Mouse (Mus musculus): ENCODE data around the gene Rnf187. TPM values are rescaled to one million over a fixed set of nuclear protein-coding genes. Genes with fewer than 3 reads are reported as not detected.
A peak's percentile ranks its signal among the peaks of the same experiment; 100 is the strongest.

Gene Rnf187
- polyA plus RNA-seq, 1 experiment from 2014 or later = 213 TPM

DNA sequence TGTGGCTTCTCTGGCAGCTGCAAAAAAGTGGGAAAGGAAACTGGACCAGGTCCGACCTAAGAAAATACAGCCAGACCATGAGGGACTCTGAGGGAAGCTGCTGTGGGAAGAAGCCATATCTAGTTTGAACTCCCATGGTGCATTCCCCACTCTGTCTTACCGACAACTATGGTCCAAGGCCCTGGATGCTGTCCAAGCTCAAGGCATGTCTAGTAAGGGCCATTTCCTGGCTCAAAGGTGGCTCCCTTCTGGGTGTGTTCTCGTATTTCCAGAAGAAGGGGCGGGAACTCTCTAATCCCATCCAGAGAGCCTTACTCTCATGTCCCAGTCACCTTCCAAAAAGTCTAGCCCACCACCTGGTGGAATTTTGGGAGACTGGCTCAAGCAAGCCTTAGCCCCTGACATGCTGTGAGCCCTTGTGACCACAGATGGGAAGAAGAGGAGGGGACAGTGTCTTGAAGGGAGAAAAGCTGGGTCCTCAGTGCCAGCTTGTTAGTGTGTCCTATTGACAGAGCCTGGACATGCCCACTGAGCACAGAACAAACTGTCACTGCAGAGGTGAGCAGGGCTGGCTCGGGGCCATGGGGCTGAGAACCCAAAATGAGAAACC lies 41.8 kb upstream of the Rnf187 start:
- Histone ChIP-seq H3K9ac (ENCODE audit: low read length) (peak overlapping the region; percentile 90), H3K4me3 (ENCODE audit: control insufficient read depth in 1 of 2, insufficient read depth in 1 of 2, low read depth in 1 of 2, low read length in 2 of 2) (peak overlapping the region in 1 of 2 experiments; percentile 87; a peak in 1 of 4 replicates), H3K9me3 (ENCODE audit: control insufficient read depth, low read length) (no peaks in the 10 kb centered on the region), H3K4me1 (ENCODE audit: control insufficient read depth in 2 of 2, insufficient read depth in 2 of 2, low read length in 2 of 2) (peaks cover 47 to 67% of the 10 kb centered on the region in 2 experiments), H3K36me3 (ENCODE audit: control insufficient read depth, insufficient read depth, low read length) (peaks cover 39% of the 10 kb centered on the region), H3K27me3 (ENCODE audit: control insufficient read depth, insufficient read depth, low read length) (no peaks in the 10 kb centered on the region), H3K27ac (replicated peaks in 1 of 2; ENCODE audit: control insufficient read depth in 1 of 2, insufficient read depth in 1 of 2, low read depth in 2 of 2, low read length in 2 of 2) (peak overlapping the region; percentile 31 to 78), H3K4me2 (ENCODE audit: low read length) (peak overlapping the region; percentile 98)
- ATAC-seq (ENCODE audit: insufficient number of reproducible peaks, insufficient read depth, low FRiP score, low read depth) = no peak
- 45% methylated on average over 5 of the region's 5 CpGs for WGBS

DNA sequence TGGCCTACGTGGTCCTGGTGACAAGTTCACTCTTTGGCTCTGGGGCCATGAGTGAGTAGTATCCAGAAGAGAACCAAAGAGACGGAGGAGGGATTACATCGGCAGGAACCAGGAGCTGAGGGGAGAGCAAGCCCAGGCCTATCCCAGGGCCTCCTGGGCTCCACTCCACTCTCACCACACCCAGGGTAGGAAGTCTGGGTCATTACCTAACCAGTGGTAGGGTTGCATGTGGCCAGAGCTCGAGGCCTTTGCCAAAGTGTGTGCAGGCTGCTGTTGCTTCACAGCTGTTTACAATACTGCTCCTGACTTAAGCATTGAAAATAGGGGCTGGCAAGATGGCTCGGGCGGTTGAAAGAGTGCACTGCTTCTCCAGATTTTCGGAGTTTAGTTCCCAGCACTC lies 40.9 kb upstream of the Rnf187 start:
- H3K27ac ChIP-seq (replicated peaks in 1 of 2; ENCODE audit: control insufficient read depth in 1 of 2, insufficient read depth in 1 of 2, low read depth in 2 of 2, low read length in 2 of 2) = peak overlapping the region; percentile 39 to 78; a peak in 3 of 4 replicates
- peaks cover 39 to 59% of the 10 kb centered on the region in 2 experiments for H3K4me1 ChIP-seq (ENCODE audit: control insufficient read depth in 2 of 2, insufficient read depth in 2 of 2, low read length in 2 of 2)
- no peak for ATAC-seq (ENCODE audit: insufficient number of reproducible peaks, insufficient read depth, low FRiP score, low read depth)

DNA sequence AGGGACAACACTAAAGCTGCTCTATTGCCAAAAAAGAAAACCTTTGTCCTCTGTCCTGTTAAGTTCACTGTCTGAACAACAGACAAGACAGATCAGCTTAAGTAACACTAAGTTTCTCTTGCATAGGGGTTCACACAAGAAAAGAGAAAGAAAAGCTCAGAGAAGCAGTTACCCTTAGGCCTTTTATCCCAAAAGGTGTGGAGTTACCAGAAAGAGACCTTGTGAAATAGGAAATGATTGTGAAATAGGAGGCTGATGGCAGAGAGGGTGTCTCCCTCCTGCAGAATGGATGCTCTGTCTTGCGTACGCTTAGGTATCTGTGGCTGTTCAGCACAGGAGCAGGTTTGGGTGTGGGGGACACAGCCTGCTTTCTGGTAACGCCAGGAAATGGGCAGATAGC lies 40.5 kb upstream of the Rnf187 start:
- Histone ChIP-seq H3K36me3 (ENCODE audit: control insufficient read depth, insufficient read depth, low read length) (peaks cover 31% of the 10 kb centered on the region), H3K9me3 (ENCODE audit: control insufficient read depth, low read length) (no peaks in the 10 kb centered on the region), H3K4me3 (ENCODE audit: control insufficient read depth in 1 of 2, insufficient read depth in 1 of 2, low read depth in 1 of 2, low read length in 2 of 2) (peak overlapping the region; percentile 87 to 92), H3K4me1 (ENCODE audit: control insufficient read depth in 2 of 2, insufficient read depth in 2 of 2, low read length in 2 of 2) (peaks cover 35 to 54% of the 10 kb centered on the region in 2 experiments), H3K4me2 (ENCODE audit: low read length) (peak overlapping the region; percentile 98), H3K9ac (ENCODE audit: low read length) (peak overlapping the region; percentile 90), H3K27ac (replicated peaks in 1 of 2; ENCODE audit: control insufficient read depth in 1 of 2, insufficient read depth in 1 of 2, low read depth in 2 of 2, low read length in 2 of 2) (peak overlapping the region; percentile 39 to 78; a peak in 3 of 4 replicates), H3K27me3 (ENCODE audit: control insufficient read depth, insufficient read depth, low read length) (no peaks in the 10 kb centered on the region)
- WGBS = 53% methylated on average over 3 of the region's 3 CpGs
- ATAC-seq (ENCODE audit: insufficient number of reproducible peaks, insufficient read depth, low FRiP score, low read depth) = no peak

More for the DNA sequence above, 40.9 kb upstream of the Rnf187 start:
- peak overlapping the region; percentile 90 for H3K9ac ChIP-seq (ENCODE audit: low read length)
- H3K36me3 ChIP-seq (ENCODE audit: control insufficient read depth, insufficient read depth, low read length) = peaks cover 36% of the 10 kb centered on the region
- H3K4me2 ChIP-seq (ENCODE audit: low read length) = peak overlapping the region; percentile 98
- H3K9me3 ChIP-seq (ENCODE audit: control insufficient read depth, low read length) = no peaks in the 10 kb centered on the region
- H3K4me3 ChIP-seq (ENCODE audit: control insufficient read depth in 1 of 2, insufficient read depth in 1 of 2, low read depth in 1 of 2, low read length in 2 of 2) = peak overlapping the region; percentile 87 to 92
- WGBS = 52% methylated on average over 7 of the region's 7 CpGs
- H3K27me3 ChIP-seq (ENCODE audit: control insufficient read depth, insufficient read depth, low read length) = no peaks in the 10 kb centered on the region

DNA sequence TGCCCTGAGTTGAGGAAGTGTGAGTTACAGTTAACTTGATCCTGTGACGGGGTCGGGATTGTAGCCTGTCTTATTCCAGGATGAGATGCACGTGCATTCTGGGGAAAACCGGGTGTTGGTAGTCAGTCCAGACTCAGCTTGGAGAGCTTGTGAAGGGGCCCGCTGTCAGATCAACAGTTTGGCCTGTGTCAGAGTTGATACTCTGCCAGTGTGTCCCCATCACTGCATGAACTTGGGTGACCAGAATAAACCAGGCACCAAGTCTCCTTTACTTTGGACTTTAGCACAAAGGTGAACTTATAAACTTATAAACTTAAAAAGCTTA lies 40.0 kb upstream of the Rnf187 start:
- peak overlapping the region; percentile 98 for H3K4me2 ChIP-seq (ENCODE audit: low read length)
- H3K4me1 ChIP-seq (ENCODE audit: control insufficient read depth in 2 of 2, insufficient read depth in 2 of 2, low read length in 2 of 2) = peaks cover 33 to 51% of the 10 kb centered on the region in 2 experiments
- WGBS = 0% methylated on average over 5 of the region's 5 CpGs
- H3K27ac ChIP-seq (replicated peaks in 1 of 2; ENCODE audit: control insufficient read depth in 1 of 2, insufficient read depth in 1 of 2, low read depth in 2 of 2, low read length in 2 of 2) = peak overlapping the region; percentile 72 to 78
- no peaks in the 10 kb centered on the region for H3K9me3 ChIP-seq (ENCODE audit: control insufficient read depth, low read length)
- peak overlapping the region; percentile 90 for H3K9ac ChIP-seq (ENCODE audit: low read length)
- no peaks in the 10 kb centered on the region for H3K27me3 ChIP-seq (ENCODE audit: control insufficient read depth, insufficient read depth, low read length)
- no peak for ATAC-seq (ENCODE audit: insufficient number of reproducible peaks, insufficient read depth, low FRiP score, low read depth)
- H3K4me3 ChIP-seq (ENCODE audit: control insufficient read depth in 1 of 2, insufficient read depth in 1 of 2, low read depth in 1 of 2, low read length in 2 of 2) = peak overlapping the region; percentile 87 to 92
- H3K36me3 ChIP-seq (ENCODE audit: control insufficient read depth, insufficient read depth, low read length) = peaks cover 27% of the 10 kb centered on the region

DNA sequence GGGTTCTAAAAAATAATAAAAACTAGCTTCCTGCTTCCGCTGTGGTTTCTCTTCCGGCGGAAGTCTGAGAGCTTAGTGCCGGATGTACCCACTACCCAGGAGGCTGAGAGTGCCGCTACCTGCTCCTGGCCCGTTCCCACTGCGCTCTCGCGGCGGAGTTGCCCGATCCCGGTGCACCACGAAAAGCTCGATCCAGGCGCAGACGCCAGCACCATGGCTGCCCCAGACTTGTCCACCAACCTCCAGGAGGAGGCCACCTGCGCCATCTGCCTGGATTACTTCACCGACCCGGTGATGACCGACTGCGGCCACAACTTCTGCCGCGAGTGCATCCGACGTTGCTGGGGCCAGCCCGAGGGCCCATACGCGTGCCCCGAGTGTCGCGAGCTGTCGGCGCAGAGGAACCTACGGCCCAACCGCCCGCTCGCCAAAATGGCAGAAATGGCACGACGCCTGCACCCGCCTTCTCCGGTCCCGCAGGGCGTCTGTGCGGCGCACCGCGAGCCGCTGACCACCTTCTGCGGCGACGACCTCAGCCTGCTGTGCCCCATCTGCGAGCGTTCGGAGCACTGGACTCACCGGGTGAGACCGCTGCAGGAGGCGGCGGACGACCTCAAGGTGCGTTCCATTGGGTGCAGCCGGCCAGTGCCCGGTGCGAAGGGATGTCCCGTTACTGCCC lies 39.5 kb upstream of the Rnf187 start, which contains the start of gene Trim11:
TSS of gene Trim11 (plus strand) at position 67 of the 679 bp plus-strand sequence.
- peaks cover 32 to 49% of the 10 kb centered on the region in 2 experiments for H3K4me1 ChIP-seq (ENCODE audit: control insufficient read depth in 2 of 2, insufficient read depth in 2 of 2, low read length in 2 of 2)
- under 1% methylated on average over 64 of the region's 64 CpGs for WGBS
- H3K4me3 ChIP-seq (ENCODE audit: control insufficient read depth in 1 of 2, insufficient read depth in 1 of 2, low read depth in 1 of 2, low read length in 2 of 2) = peak within 1 kb of the TSS; percentile 87 to 92
- no peaks in the 10 kb centered on the region for H3K9me3 ChIP-seq (ENCODE audit: control insufficient read depth, low read length)
- H3K27me3 ChIP-seq (ENCODE audit: control insufficient read depth, insufficient read depth, low read length) = no peaks in the 10 kb centered on the region
- H3K9ac ChIP-seq (ENCODE audit: low read length) = peak within 1 kb of the TSS; percentile 90
- ATAC-seq (ENCODE audit: insufficient number of reproducible peaks, insufficient read depth, low FRiP score, low read depth) = peak; percentile 57; the same call in 1 of the 2 replicates
- H3K36me3 ChIP-seq (ENCODE audit: control insufficient read depth, insufficient read depth, low read length) = peaks cover 26% of the 10 kb centered on the region
- peak within 1 kb of the TSS; percentile 98 for H3K4me2 ChIP-seq (ENCODE audit: low read length)
- H3K27ac ChIP-seq (replicated peaks in 1 of 2; ENCODE audit: control insufficient read depth in 1 of 2, insufficient read depth in 1 of 2, low read depth in 2 of 2, low read length in 2 of 2) = peak within 1 kb of the TSS; percentile 72 to 78

DNA sequence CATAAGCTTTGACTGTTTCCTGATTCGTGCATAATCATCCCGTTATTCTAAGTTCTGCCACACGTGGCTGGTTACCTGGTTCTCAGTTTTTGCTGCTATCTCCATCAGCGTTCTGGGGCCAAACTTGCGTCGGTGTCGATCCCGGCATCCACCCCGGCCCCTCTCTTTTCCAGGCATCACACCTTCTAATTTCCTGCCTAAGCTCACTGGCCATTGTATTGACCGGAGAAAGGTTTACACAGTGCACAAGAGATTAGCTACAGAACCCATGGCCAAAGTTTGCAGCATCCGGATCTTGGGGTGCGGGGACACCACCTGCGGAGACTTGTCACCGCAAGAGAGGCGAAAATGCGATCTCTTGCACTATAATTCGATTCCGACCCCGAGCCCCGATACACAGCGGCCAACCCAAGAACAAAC lies 38.9 kb upstream of the Rnf187 start:
- Histone ChIP-seq H3K4me2 (ENCODE audit: low read length) (peak overlapping the region; percentile 98), H3K36me3 (ENCODE audit: control insufficient read depth, insufficient read depth, low read length) (peaks cover 21% of the 10 kb centered on the region), H3K4me1 (ENCODE audit: control insufficient read depth in 2 of 2, insufficient read depth in 2 of 2, low read length in 2 of 2) (peaks cover 27 to 43% of the 10 kb centered on the region in 2 experiments), H3K27ac (replicated peaks in 1 of 2; ENCODE audit: control insufficient read depth in 1 of 2, insufficient read depth in 1 of 2, low read depth in 2 of 2, low read length in 2 of 2) (peak overlapping the region; percentile 68 to 78), H3K9ac (ENCODE audit: low read length) (peak overlapping the region; percentile 90), H3K9me3 (ENCODE audit: control insufficient read depth, low read length) (no peaks in the 10 kb centered on the region), H3K27me3 (ENCODE audit: control insufficient read depth, insufficient read depth, low read length) (no peaks in the 10 kb centered on the region), H3K4me3 (ENCODE audit: control insufficient read depth in 1 of 2, insufficient read depth in 1 of 2, low read depth in 1 of 2, low read length in 2 of 2) (peak overlapping the region; percentile 87 to 92)
- under 1% methylated on average over 21 of the region's 21 CpGs for WGBS
- ATAC-seq (ENCODE audit: insufficient number of reproducible peaks, insufficient read depth, low FRiP score, low read depth) = no peak

DNA sequence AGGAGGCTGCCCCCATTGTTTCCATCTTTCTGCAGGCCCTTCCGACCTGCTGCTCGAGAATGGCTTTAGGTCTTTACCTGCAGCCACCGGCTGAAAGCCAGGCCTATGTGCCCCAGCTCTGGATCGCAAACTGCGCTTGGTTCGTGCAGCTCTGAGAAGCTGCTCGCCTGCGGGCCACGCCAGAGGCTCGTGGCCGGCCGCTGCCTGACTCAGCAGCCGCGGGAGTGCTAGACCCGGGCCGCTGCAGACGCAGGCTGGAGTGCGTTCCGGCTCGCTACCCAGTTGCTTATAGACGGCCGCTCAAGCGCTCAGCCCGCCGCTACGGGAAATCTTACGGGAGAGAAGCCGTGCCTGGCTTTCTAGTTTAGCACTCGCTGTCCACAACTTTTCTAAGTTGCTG lies 38.4 kb upstream of the Rnf187 start:
- H3K4me2 ChIP-seq (ENCODE audit: low read length) = peak overlapping the region; percentile 98
- no peak for ATAC-seq (ENCODE audit: insufficient number of reproducible peaks, insufficient read depth, low FRiP score, low read depth)
- peaks cover 21% of the 10 kb centered on the region for H3K36me3 ChIP-seq (ENCODE audit: control insufficient read depth, insufficient read depth, low read length)
- WGBS = under 1% methylated on average over 29 of the region's 29 CpGs
- no peaks in the 10 kb centered on the region for H3K27me3 ChIP-seq (ENCODE audit: control insufficient read depth, insufficient read depth, low read length)
- peaks cover 23 to 39% of the 10 kb centered on the region in 2 experiments for H3K4me1 ChIP-seq (ENCODE audit: control insufficient read depth in 2 of 2, insufficient read depth in 2 of 2, low read length in 2 of 2)
- H3K9ac ChIP-seq (ENCODE audit: low read length) = peak overlapping the region; percentile 90
- H3K9me3 ChIP-seq (ENCODE audit: control insufficient read depth, low read length) = no peaks in the 10 kb centered on the region
- peak overlapping the region; percentile 87 to 92 for H3K4me3 ChIP-seq (ENCODE audit: control insufficient read depth in 1 of 2, insufficient read depth in 1 of 2, low read depth in 1 of 2, low read length in 2 of 2)
- peak overlapping the region; percentile 68 to 78 for H3K27ac ChIP-seq (replicated peaks in 1 of 2; ENCODE audit: control insufficient read depth in 1 of 2, insufficient read depth in 1 of 2, low read depth in 2 of 2, low read length in 2 of 2)

Data from heart, embryonic 14.5 days (tissue).